Mouse (Mus musculus): ENCODE results near the gene Kcmf1. TPM values are rescaled to one million over a fixed set of nuclear protein-coding genes. Genes with fewer than 3 reads are reported as not detected.

Kcmf1 gene
- polyA plus RNA-seq, 1 experiment from 2014 or later: 25.0 TPM

GRCm38 (mm10) chr6:72809522-72810149 is 90.1 kb downstream of the Kcmf1 start:
- Histone ChIP-seq H3K4me3 (replicated peaks; ENCODE audit: low read length) (no peak overlapping the region), H3K27me3 (ENCODE audit: control insufficient read depth, insufficient read depth, low read length) (no peaks in the 10 kb centered on the region), H3K9ac (ENCODE audit: low read length) (no peak overlapping the region), H3K36me3 (ENCODE audit: control insufficient read depth, insufficient read depth, low read length) (no peaks in the 10 kb centered on the region), H3K4me1 (ENCODE audit: control insufficient read depth, insufficient read depth, low read length) (no peaks in the 10 kb centered on the region; the same call in 1 of the 2 replicates), H3K27ac (ENCODE audit: low read length) (no peak overlapping the region), H3K4me2 (ENCODE audit: low read depth, low read length) (no peak overlapping the region), H3K9me3 (replicated peaks; ENCODE audit: control insufficient read depth, low read length) (no peaks in the 10 kb centered on the region)
- 63% methylated on average over 4 of the region's 4 CpGs for WGBS
- ATAC-seq (ENCODE audit: insufficient read depth, low FRiP score): no peak

- H3K27me3 ChIP-seq (ENCODE audit: control insufficient read depth, insufficient read depth, low read length): no peaks in the 10 kb centered on the region
- ATAC-seq (ENCODE audit: insufficient read depth, low FRiP score): no peak
- H3K4me1 ChIP-seq (ENCODE audit: control insufficient read depth, insufficient read depth, low read length): no peaks in the 10 kb centered on the region; the same call in 1 of the 2 replicates
- H3K9me3 ChIP-seq (replicated peaks; ENCODE audit: control insufficient read depth, low read length): no peaks in the 10 kb centered on the region
- H3K27ac ChIP-seq (ENCODE audit: low read length): no peak overlapping the region
- no peak overlapping the region for H3K9ac ChIP-seq (ENCODE audit: low read length)
- H3K4me3 ChIP-seq (replicated peaks; ENCODE audit: low read length): no peak overlapping the region
- WGBS: 37% methylated on average over 3 of the region's 3 CpGs
- no peak overlapping the region for H3K4me2 ChIP-seq (ENCODE audit: low read depth, low read length)
- no peaks in the 10 kb centered on the region for H3K36me3 ChIP-seq (ENCODE audit: control insufficient read depth, insufficient read depth, low read length)
These were observed 91.4 kb downstream of the Kcmf1 start for GRCm38 (mm10) chr6:72808342-72808741.

- Histone ChIP-seq H3K36me3 (ENCODE audit: control insufficient read depth, insufficient read depth, low read length) (no peaks in the 10 kb centered on the region), H3K27ac (ENCODE audit: low read length) (no peak overlapping the region), H3K4me2 (ENCODE audit: low read depth, low read length) (no peak overlapping the region), H3K4me1 (ENCODE audit: control insufficient read depth, insufficient read depth, low read length) (no peaks in the 10 kb centered on the region; the same call in 1 of the 2 replicates), H3K9me3 (replicated peaks; ENCODE audit: control insufficient read depth, low read length) (no peaks in the 10 kb centered on the region), H3K4me3 (replicated peaks; ENCODE audit: low read length) (no peak overlapping the region), H3K9ac (ENCODE audit: low read length) (no peak overlapping the region), H3K27me3 (ENCODE audit: control insufficient read depth, insufficient read depth, low read length) (no peaks in the 10 kb centered on the region)
- no peak for ATAC-seq (ENCODE audit: insufficient read depth, low FRiP score)
- 57% methylated on average over 6 of the region's 6 CpGs for WGBS
These were observed 96.1 kb downstream of the Kcmf1 start for GRCm38 (mm10) chr6:72803669-72804068.

GRCm38 (mm10) chr6:72802119-72802518 is 97.7 kb downstream of the Kcmf1 start:
- H3K27ac ChIP-seq (ENCODE audit: low read length): no peak overlapping the region
- no peaks in the 10 kb centered on the region for H3K9me3 ChIP-seq (replicated peaks; ENCODE audit: control insufficient read depth, low read length)
- no peak for ATAC-seq (ENCODE audit: insufficient read depth, low FRiP score)
- no peaks in the 10 kb centered on the region for H3K4me1 ChIP-seq (ENCODE audit: control insufficient read depth, insufficient read depth, low read length)
- no peaks in the 10 kb centered on the region for H3K36me3 ChIP-seq (ENCODE audit: control insufficient read depth, insufficient read depth, low read length)
- H3K4me3 ChIP-seq (replicated peaks; ENCODE audit: low read length): no peak overlapping the region
- no peak overlapping the region for H3K9ac ChIP-seq (ENCODE audit: low read length)
- H3K4me2 ChIP-seq (ENCODE audit: low read depth, low read length): no peak overlapping the region
- H3K27me3 ChIP-seq (ENCODE audit: control insufficient read depth, insufficient read depth, low read length): no peaks in the 10 kb centered on the region
- 92% methylated on average over 6 of the region's 6 CpGs for WGBS

- ATAC-seq (ENCODE audit: insufficient read depth, low FRiP score): no peak
- Histone ChIP-seq H3K4me3 (replicated peaks; ENCODE audit: low read length) (no peak overlapping the region), H3K4me1 (ENCODE audit: control insufficient read depth, insufficient read depth, low read length) (no peaks in the 10 kb centered on the region), H3K9me3 (replicated peaks; ENCODE audit: control insufficient read depth, low read length) (no peaks in the 10 kb centered on the region), H3K9ac (ENCODE audit: low read length) (no peak overlapping the region), H3K27ac (ENCODE audit: low read length) (no peak overlapping the region), H3K27me3 (ENCODE audit: control insufficient read depth, insufficient read depth, low read length) (no peaks in the 10 kb centered on the region), H3K36me3 (ENCODE audit: control insufficient read depth, insufficient read depth, low read length) (no peaks in the 10 kb centered on the region), H3K4me2 (ENCODE audit: low read depth, low read length) (no peak overlapping the region)
- WGBS: 43% methylated on average over 2 of the region's 2 CpGs
These were observed 99.1 kb downstream of the Kcmf1 start for GRCm38 (mm10) chr6:72800641-72801040.

- ATAC-seq (ENCODE audit: insufficient read depth, low FRiP score): no peak
- Histone ChIP-seq H3K27me3 (ENCODE audit: control insufficient read depth, insufficient read depth, low read length) (no peaks in the 10 kb centered on the region), H3K36me3 (ENCODE audit: control insufficient read depth, insufficient read depth, low read length) (no peaks in the 10 kb centered on the region), H3K27ac (ENCODE audit: low read length) (no peak overlapping the region), H3K4me2 (ENCODE audit: low read depth, low read length) (no peak overlapping the region), H3K9me3 (replicated peaks; ENCODE audit: control insufficient read depth, low read length) (no peaks in the 10 kb centered on the region), H3K4me1 (ENCODE audit: control insufficient read depth, insufficient read depth, low read length) (no peaks in the 10 kb centered on the region), H3K9ac (ENCODE audit: low read length) (no peak overlapping the region), H3K4me3 (replicated peaks; ENCODE audit: low read length) (no peak overlapping the region)
These were observed 102.0 kb downstream of the Kcmf1 start for GRCm38 (mm10) chr6:72797763-72798162.

- ATAC-seq (ENCODE audit: insufficient read depth, low FRiP score): no peak
- H3K9me3 ChIP-seq (replicated peaks; ENCODE audit: control insufficient read depth, low read length): no peaks in the 10 kb centered on the region
- H3K4me2 ChIP-seq (ENCODE audit: low read depth, low read length): no peak overlapping the region; the same call in 1 of the 2 replicates
- no peak overlapping the region; the same call in 1 of the 2 replicates for H3K9ac ChIP-seq (ENCODE audit: low read length)
- H3K27ac ChIP-seq (ENCODE audit: low read length): peak overlapping the region; percentile 56
- no peak overlapping the region for H3K4me3 ChIP-seq (replicated peaks; ENCODE audit: low read length)
- H3K4me1 ChIP-seq (ENCODE audit: control insufficient read depth, insufficient read depth, low read length): no peaks in the 10 kb centered on the region
- 47% methylated on average over 16 of the region's 16 CpGs for WGBS
- H3K36me3 ChIP-seq (ENCODE audit: control insufficient read depth, insufficient read depth, low read length): no peaks in the 10 kb centered on the region
- no peaks in the 10 kb centered on the region for H3K27me3 ChIP-seq (ENCODE audit: control insufficient read depth, insufficient read depth, low read length)
These were observed 104.3 kb downstream of the Kcmf1 start for GRCm38 (mm10) chr6:72795444-72795843.

GRCm38 (mm10) chr6:72794870-72795269 is 104.9 kb downstream of the Kcmf1 start:
- Histone ChIP-seq H3K36me3 (ENCODE audit: control insufficient read depth, insufficient read depth, low read length) (no peaks in the 10 kb centered on the region), H3K4me2 (ENCODE audit: low read depth, low read length) (peak overlapping the region; percentile 19), H3K9ac (ENCODE audit: low read length) (no peak overlapping the region; the same call in 1 of the 2 replicates), H3K27ac (ENCODE audit: low read length) (peak overlapping the region; percentile 56), H3K4me3 (replicated peaks; ENCODE audit: low read length) (no peak overlapping the region), H3K9me3 (replicated peaks; ENCODE audit: control insufficient read depth, low read length) (no peaks in the 10 kb centered on the region), H3K27me3 (ENCODE audit: control insufficient read depth, insufficient read depth, low read length) (no peaks in the 10 kb centered on the region), H3K4me1 (ENCODE audit: control insufficient read depth, insufficient read depth, low read length) (0 out of 2 replicates have a peak, but pooled peaks cover under 1% of the 10 kb centered on the region)
- peak; percentile 83 for ATAC-seq (ENCODE audit: insufficient read depth, low FRiP score)
- 36% methylated on average over 7 of the region's 7 CpGs for whole genome bisulfite sequencing

GRCm38 (mm10) chr6:72792641-72793040 is 107.1 kb downstream of the Kcmf1 start:
- no peaks in the 10 kb centered on the region for H3K9me3 ChIP-seq (replicated peaks; ENCODE audit: control insufficient read depth, low read length)
- H3K9ac ChIP-seq (ENCODE audit: low read length): no peak overlapping the region
- ATAC-seq (ENCODE audit: insufficient read depth, low FRiP score): no peak
- H3K4me1 ChIP-seq (ENCODE audit: control insufficient read depth, insufficient read depth, low read length): peaks cover 4% of the 10 kb centered on the region; the same call in 1 of the 2 replicates
- H3K36me3 ChIP-seq (ENCODE audit: control insufficient read depth, insufficient read depth, low read length): no peaks in the 10 kb centered on the region
- 90% methylated on average over 8 of the region's 8 CpGs for WGBS
- H3K4me3 ChIP-seq (replicated peaks; ENCODE audit: low read length): no peak overlapping the region
- no peaks in the 10 kb centered on the region for H3K27me3 ChIP-seq (ENCODE audit: control insufficient read depth, insufficient read depth, low read length)
- H3K4me2 ChIP-seq (ENCODE audit: low read depth, low read length): no peak overlapping the region
- no peak overlapping the region for H3K27ac ChIP-seq (ENCODE audit: low read length)
